Mouse (Mus musculus) lung, postnatal 36 days (tissue): ENCODE results near the gene Eif4e1b.

ENCODE experiments used
- DNase-seq: peaks from one replicate; pipeline ENCODE4 v3.0.0; 2022; ENCODE audit warnings: mixed read lengths

Eif4e1b gene

GRCm38 (mm10) chr13:54803010-54803409 lies 19.2 kb downstream of the Eif4e1b start:
- no peak for DNase-seq

DNA sequence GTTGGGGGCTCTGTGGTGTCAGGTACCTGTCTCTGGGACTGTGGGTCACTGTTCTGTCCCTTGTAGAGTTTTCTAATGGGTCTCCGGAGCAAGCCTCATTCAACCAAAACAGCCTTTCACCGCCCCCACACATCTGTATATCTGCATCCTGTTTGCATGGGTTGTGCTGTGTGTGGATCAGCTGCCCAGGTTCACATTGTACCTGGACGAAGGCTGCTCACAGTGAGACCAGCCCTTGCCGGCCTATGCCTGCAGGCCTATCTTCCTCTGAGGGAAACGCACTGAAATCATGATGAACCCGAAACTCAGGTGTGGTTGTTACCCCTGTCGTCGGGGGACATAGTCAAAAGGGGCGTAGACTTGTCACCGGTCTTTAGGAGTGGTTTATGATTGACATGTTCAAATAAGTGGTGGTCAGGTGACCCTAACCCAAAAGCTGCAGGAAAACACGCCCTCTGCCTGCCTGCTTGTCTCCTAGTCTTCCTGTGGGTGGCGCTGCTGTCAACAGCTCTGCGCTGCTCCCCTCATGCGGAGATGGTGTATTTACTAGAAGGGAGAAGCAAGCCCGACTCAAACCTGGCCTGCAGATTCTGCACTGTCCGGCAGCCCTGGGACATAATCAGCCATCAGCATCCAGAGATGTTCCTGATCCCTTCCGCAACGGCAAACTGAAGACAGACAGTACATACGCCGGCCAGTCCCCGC lies 21.5 kb downstream of the Eif4e1b start:
- no peak for DNase-seq

GRCm38 (mm10) chr13:54806434-54806976 lies 22.7 kb downstream of the Eif4e1b start:
- no peak for DNase-seq

DNA sequence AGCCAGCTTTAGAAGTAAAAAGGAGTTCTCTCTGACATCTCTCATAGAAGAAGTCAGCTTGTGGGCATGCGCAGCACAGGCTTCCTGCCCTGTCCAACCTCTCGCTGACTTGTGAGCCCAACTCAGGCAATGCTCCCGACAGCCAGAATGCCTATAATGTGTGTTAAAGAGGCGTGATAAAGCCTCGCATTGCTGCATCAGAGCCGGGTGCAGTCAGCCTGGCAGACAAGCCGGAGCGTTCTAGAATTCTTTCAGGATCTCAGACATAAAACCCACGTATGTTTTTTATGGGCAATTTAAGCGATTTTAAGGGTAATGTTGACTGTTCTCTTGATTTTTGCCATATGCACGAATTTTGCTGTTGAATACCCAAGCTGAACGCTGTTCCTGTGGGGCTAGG lies 24.3 kb downstream of the Eif4e1b start:
- no peak for DNase-seq

DNA sequence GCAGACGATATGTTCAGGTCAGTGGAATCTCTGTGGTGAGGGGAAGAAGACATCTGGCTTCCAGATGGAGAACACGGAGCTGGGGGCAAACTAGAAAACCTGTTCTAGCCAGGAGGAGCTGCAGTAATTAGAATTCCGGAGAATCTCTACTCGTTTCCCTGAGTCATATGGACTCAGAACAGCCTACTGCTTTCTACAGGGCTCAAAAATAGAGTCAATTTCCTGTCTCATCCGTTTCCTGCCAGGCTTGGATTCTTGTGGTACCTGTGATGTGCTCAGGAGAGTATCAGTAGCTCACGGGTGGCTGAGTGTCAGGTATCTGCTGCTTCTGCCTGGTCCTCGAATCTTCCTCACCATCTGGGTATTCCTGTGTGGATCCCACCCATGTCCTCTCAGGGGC lies 27.7 kb downstream of the Eif4e1b start:
- no peak for DNase-seq

DNA sequence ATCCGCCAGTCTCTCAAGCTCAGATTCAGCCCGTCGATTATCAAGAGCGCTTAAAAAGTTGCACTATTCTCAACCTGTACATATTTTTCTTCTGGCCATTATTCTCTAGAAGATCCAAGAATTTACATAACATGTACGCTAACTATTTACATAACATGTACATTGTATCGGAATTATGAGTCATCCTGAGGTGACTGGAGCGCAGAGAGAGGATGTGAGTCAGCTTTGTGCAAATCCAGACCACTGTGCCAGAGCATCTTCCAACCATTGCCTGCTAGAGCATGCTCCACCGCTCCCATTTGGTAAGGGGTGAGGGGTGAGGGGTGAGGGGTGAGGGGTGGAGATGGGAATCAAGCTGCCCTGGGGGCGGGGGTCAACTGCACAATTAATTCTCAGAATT lies 29.6 kb downstream of the Eif4e1b start:
- DNase-seq: no peak

GRCm38 (mm10) chr13:54818399-54819254 lies 34.8 kb downstream of the Eif4e1b start:
- no peak for DNase-seq

DNA sequence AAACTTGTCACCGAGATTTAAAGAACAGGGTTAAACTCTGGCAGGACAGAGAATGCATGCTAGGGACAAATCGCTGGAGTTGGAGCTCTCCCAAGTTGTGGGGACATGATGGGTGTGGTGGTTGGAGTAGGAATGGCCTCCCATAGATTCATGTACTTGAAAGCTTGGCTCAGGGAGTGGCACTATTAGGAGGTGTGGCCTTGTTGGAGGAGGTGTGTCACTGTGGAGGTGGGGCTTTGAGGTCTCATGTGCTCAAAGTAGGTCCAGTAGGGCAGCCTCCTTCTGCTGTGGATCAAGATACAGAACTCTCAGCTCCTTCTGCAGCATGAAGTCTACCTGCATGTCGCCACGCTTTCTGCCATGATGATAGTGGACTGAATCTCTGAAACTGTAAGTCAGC lies 37.3 kb downstream of the Eif4e1b start:
- DNase-seq: no peak

DNA sequence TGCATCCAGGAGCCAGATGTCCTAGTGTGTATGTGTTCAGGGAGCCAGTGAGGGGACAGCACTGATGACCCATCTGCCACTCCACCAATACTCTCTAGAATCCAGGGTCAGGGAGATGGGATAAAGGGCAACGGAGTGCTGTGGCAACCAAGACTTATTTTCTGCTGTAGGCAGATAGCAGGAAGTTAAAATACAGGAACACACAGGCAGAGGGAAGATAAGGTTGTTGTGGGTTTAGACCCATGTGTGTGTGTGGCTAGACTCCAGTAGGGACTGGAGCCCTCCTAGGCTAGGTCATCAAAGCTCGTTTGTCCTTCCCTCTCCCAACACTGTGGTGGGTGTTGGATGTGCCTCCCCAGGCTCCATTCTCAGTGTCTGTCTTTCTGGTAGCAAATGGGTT lies 38.1 kb downstream of the Eif4e1b start:
- DNase-seq: no peak

DNA sequence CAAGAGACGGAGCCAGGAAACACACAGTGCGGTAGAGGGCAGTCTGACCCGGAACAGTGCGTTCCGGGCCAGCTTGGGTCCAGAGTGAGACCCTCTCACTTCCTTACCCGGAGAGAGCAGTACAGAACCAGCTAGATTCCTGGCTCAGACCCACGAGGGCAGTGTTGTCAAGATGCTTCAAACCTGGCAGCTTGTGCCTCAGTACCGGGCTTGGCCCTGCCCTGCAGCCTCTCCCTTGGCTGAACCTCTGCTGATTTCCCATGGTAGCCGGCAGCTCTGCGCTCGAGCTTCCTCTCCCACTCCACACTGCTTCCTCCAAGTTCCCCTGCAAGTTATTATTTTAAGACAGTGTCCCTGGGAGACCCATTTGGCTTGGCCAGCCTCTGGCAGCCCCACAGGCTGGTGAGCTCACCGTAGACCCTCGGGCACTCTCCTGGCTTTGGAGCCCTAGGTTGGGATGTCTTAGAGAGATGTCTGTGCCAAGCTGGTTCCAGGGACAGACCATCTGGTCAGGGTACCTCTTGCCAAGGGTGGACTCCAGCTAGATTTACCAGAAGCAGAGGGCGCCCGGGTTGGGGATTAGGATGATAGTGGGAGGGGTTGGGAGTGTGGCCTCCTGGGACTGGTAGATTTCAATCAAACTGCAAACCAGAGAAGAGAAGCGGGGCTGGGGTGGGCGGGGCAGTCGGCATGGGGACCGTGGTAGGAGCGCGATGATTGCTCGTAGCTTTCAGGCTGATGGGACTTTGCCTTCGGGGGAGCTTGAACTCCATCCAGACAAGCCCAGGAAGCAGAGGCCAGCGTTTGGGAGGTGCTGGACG lies 40.5 kb downstream of the Eif4e1b start:
- DNase-seq: no peak

DNA sequence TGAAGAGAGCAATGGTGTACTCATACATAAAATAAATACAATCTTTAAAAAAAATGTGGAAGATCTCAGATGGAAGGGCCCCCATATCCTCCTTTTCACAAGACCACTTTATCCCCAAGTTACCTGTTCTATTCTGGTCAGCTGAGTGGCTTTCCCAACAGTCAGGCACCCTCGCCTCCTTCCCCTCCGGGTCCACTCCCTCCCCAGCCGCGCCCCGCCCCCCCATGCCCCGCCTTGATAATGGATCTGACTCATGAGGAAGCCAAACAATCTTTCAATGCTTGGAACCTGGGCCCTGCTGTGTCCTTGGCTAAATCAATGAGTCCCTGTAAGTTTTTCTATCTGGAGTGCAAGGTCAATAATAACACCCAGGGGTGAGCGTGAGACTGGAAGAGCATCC lies 44.2 kb downstream of the Eif4e1b start:
- no peak for DNase-seq

GRCm38 (mm10) chr13:54828508-54828907 lies 44.7 kb downstream of the Eif4e1b start:
- peak; percentile 17 for DNase-seq

DNA sequence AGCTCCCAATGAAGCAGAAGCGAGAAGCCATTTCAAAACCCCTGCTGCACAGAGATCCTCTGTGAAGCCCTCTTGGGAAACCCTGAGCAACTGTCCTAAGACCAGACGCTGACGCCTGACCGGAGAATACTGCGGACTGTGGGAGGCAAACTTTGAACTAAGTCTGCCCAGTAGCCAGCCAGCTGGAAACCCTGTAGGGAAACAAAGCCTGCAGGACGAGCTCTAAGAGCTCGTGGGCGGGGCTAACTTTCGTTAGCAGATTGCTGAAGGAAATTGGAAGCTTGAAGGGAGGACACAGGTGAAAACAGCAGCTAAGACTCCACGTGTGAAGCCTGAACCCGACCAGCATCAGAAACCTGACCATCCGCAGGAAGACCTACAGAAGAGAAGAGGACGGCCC lies 45.7 kb downstream of the Eif4e1b start:
- no peak for DNase-seq

GRCm38 (mm10) chr13:54836351-54837030 lies 52.7 kb downstream of the Eif4e1b start:
- DNase-seq: no peak

DNA sequence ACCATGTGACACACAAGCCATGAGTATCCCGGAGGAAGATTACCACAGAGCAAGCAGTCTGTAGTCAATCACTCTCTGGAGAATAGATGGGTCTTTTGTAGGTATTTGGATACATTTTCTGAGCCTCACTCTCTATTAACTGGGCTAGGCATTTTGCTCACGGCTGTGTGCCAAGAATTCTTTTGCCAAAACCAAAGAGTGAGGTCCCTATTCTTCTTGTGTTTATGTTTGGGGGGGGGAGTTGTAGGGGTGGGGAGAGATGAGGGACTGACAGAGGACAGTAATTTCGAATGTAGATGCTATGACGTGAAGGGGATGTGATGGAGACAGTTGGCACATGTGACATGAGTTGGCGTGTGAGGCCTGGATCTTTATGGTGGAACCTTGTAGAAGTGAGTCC lies 53.3 kb downstream of the Eif4e1b start:
- no peak for DNase-seq

DNA sequence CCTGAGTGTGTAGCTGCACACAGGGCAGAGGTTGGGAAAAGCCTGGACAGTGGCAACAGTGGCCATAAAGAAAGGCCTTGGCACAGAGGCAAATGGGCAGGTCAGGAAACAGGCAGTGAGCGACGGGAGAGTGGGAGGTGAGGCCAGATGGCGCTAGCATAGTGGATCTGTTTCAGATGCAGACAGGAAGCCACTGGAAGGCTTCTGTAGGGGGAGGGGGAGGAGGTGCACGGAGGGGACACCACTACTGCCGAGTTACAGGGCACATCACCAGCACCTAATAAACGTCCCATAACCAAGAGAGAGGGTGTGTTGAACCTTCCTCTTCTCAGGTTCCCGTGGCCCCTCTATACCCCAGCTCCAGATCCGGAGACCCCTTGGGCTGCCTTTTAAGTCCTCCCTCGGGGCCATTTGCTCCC lies 53.7 kb downstream of the Eif4e1b start:
- no peak for DNase-seq
